Mouse (Mus musculus): ENCODE data around the gene Epha2. TPM values are rescaled to one million over a fixed set of nuclear protein-coding genes. Genes with fewer than 3 reads are reported as not detected.

Epha2 gene
- polyA plus RNA-seq (2017; shearing (Covaris generic)) = not detected

DNA sequence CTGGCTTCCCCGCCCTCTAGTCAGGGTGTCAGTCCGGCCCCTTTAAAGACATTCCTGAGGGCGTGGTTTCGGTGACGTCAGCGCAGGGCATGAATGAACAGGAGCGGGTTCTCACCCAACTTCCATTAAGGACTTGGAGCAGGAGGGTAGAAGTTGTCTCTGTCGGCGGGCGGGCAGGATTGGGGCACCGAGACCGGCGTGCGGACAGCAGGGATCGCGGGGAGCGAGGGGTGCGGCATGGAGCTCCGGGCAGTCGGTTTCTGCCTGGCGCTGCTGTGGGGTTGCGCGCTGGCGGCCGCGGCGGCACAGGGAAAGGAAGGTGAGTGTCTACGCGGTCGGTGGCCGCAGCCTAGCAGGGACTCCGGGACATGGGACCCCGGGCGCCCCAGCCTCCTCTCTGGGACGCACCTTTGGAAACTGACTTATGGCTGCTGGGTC, at the start of gene Epha2:
Gene Epha2, plus strand, starts transcription at position 125 of the 438 bp plus-strand sequence.

DNA sequence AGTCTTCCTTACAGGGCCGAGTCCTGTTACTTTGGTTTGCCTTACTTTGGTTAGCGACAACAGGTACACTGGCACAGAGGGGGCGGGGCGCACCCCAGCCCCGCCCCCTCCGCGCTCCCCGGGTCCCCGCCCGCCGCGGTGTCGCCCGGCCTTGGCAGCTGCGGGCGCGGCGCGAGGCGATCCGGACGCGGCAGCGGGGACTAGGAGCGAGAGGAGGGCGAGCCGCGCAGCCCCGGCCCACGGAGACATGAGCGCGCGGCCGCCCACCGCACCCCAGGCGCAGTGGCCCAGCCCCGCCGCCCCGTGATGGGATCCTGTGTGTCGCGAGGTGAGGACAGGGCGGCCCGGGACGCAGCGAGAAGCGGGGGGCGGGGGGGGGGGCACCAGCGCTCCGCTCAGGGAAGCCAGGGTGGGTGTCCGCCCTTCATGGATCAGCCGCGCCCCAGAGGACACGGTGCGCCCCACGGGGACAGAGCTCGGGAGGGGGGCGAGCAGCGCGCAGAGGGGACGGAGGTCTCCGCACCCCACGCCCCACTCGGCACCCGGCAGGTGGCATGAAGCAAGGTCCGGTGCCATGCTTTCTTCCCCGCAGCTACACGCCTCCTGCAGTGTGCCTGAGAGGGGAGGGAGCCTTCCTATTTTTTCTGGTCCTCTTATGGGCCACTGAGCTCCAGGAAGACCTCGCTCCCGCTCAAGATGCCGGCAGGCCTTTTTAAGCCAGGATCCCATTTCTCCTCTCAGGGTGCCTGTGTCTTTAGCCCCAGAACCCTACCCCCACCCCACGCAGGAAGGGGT, 67.2 kb downstream of the Epha2 start, which contains the start of gene Fam131c:
Gene Fam131c, plus strand, starts transcription at position 224 of the 795 bp plus-strand sequence.

Other genes with a start within 250 kb of the Epha2 start
- 3.5 TPM for gene Crocc, start 240.7 kb upstream of the Epha2 start, polyA plus RNA-seq (2017; shearing (Covaris generic))
- 120 TPM for gene Necap2, start 222.9 kb upstream of the Epha2 start, polyA plus RNA-seq (2017; shearing (Covaris generic))
- gene Spata21, start 212.9 kb upstream of the Epha2 start, polyA plus RNA-seq (2017; shearing (Covaris generic)) = 0.20 TPM
- 66.4 TPM for gene Szrd1, start 161.5 kb upstream of the Epha2 start, polyA plus RNA-seq (2017; shearing (Covaris generic))
- gene Fbxo42, start 153.3 kb upstream of the Epha2 start, polyA plus RNA-seq (2017; shearing (Covaris generic)) = 23.1 TPM
- gene Rsg1, start 87.3 kb upstream of the Epha2 start, polyA plus RNA-seq (2017; shearing (Covaris generic)) = 2.1 TPM
- not detected for gene Arhgef19, start 61.7 kb upstream of the Epha2 start, polyA plus RNA-seq (2017; shearing (Covaris generic))
- gene Fam131c, start 67.0 kb downstream of the Epha2 start, polyA plus RNA-seq (2017; shearing (Covaris generic)) = not detected
- not detected for gene Clcnka, start 97.5 kb downstream of the Epha2 start, polyA plus RNA-seq (2017; shearing (Covaris generic))
- gene Clcnkb, start 114.8 kb downstream of the Epha2 start, polyA plus RNA-seq (2017; shearing (Covaris generic)) = not detected
- not detected for gene Hspb7, start 119.5 kb downstream of the Epha2 start, polyA plus RNA-seq (2017; shearing (Covaris generic))
- not detected for gene Srarp, start 134.9 kb downstream of the Epha2 start, polyA plus RNA-seq (2017; shearing (Covaris generic))
- 37.9 TPM for gene Zbtb17, start 143.4 kb downstream of the Epha2 start, polyA plus RNA-seq (2017; shearing (Covaris generic))
- 30.0 TPM for gene Spen, start 237.4 kb downstream of the Epha2 start, polyA plus RNA-seq (2017; shearing (Covaris generic))

Data from effector memory CD4-positive, alpha-beta T cell, adult 5 months (primary cell).